Mouse (Mus musculus) C2C12 (cell line): ENCODE results near the gene Hibadh. TPM values are rescaled to one million over a fixed set of nuclear protein-coding genes. Genes with fewer than 3 reads are reported as not detected.

Source experiments
- H3K27me3 ChIP-seq: one replicate; pipeline ENCODE4 v1.6.1; 2011; ENCODE audit not compliant: control insufficient read depth, insufficient read depth, insufficient read length
- H3K36me3 ChIP-seq: one replicate; pipeline ENCODE4 v1.6.1; 2011; ENCODE audit not compliant: control insufficient read depth, insufficient read depth
- H3K4me3 ChIP-seq: one replicate; pipeline ENCODE4 v1.5.1; 2011; ENCODE audit warnings: mild to moderate bottlenecking, control low read depth; ENCODE audit not compliant: poor library complexity, insufficient read depth, severe bottlenecking
- H3K79me2 ChIP-seq: one replicate; pipeline ENCODE4 v1.6.1; 2011; ENCODE audit not compliant: control insufficient read depth, insufficient read depth
- H3K79me3 ChIP-seq: one replicate; pipeline ENCODE4 v1.6.1; 2011; ENCODE audit warnings: low read depth, control low read depth
- H3ac ChIP-seq: one replicate; pipeline ENCODE3; 2011; ENCODE audit warnings: low read depth; ENCODE audit not compliant: control insufficient read depth, insufficient read length
- CEBPB ChIP-seq: IDR thresholded peaks from one replicate; pipeline ENCODE4 v1.6.1; 2011; ENCODE audit warnings: low read depth, mild to moderate bottlenecking, control low read depth, moderate library complexity
- CTCF ChIP-seq: IDR thresholded peaks from one replicate; pipeline ENCODE4 v1.5.1; 2011; ENCODE audit not compliant: control insufficient read depth, insufficient read depth, insufficient read length
- FOSL1 ChIP-seq: IDR thresholded peaks from one replicate; pipeline ENCODE4 v1.8.0; 2011; ENCODE audit warnings: mild to moderate bottlenecking, low read length; ENCODE audit not compliant: poor library complexity, insufficient read depth, severe bottlenecking
- MAX ChIP-seq: IDR thresholded peaks from one replicate; pipeline ENCODE4 v1.6.1; 2011; ENCODE audit warnings: mild to moderate bottlenecking, control low read depth
- MYOD1 ChIP-seq: IDR thresholded peaks from one replicate; pipeline ENCODE4 v1.6.1; 2011; ENCODE audit warnings: low read depth; ENCODE audit not compliant: control insufficient read depth, insufficient read length
- MYOG ChIP-seq: IDR thresholded peaks from one replicate; pipeline ENCODE4 v1.6.1; 2011; ENCODE audit not compliant: control insufficient read depth, insufficient read length; ENCODE audit errors: extremely low read depth
- USF1 ChIP-seq: IDR thresholded peaks from one replicate; pipeline ENCODE4 v1.6.1; 2011; ENCODE audit warnings: low read depth, mild to moderate bottlenecking, control low read depth, moderate library complexity
- polyA plus RNA-seq: library from polyadenylated mRNA; unstranded; fragments of >200 nt; fragmentation: generic; extraction: Trizol; gene quantifications from one replicate; pipeline ENCODE4 v1.2.1, GENCODE M21; 2012; ENCODE audit warnings: missing spikeins

Hibadh gene
- polyA plus RNA-seq, 1 experiment: 26.6 TPM

GRCm38 (mm10) chr6:52586564-52586963 lies 53.6 kb downstream of the Hibadh start:
- Histone ChIP-seq H3K36me3 (no peaks in the 10 kb centered on the region), H3K27me3 (no peaks in the 10 kb centered on the region), H3K79me2 (no peaks in the 10 kb centered on the region), H3K79me3 (no peaks in the 10 kb centered on the region), H3K4me3 (no peak overlapping the region), H3ac (no peak overlapping the region)
- no peak for TF ChIP-seq CTCF
- peak; percentile 55 for TF ChIP-seq FOSL1
- no peak for TF ChIP-seq USF1

GRCm38 (mm10) chr6:52584383-52584782 lies 55.8 kb downstream of the Hibadh start:
- H3ac ChIP-seq: peak overlapping the region; percentile 11
- H3K27me3 ChIP-seq: no peaks in the 10 kb centered on the region
- H3K79me2 ChIP-seq: no peaks in the 10 kb centered on the region
- H3K4me3 ChIP-seq: no peak overlapping the region
- TF ChIP-seq MYOG (no peak), CEBPB (no peak), MYOD1 (peak; percentile 72), FOSL1 (no peak), CTCF (no peak), USF1 (no peak), MAX (peak; percentile 53)
- no peaks in the 10 kb centered on the region for H3K36me3 ChIP-seq
- no peaks in the 10 kb centered on the region for H3K79me3 ChIP-seq

- Histone ChIP-seq H3K27me3 (no peaks in the 10 kb centered on the region), H3ac (no peak overlapping the region), H3K79me2 (no peaks in the 10 kb centered on the region), H3K79me3 (no peaks in the 10 kb centered on the region), H3K4me3 (no peak overlapping the region), H3K36me3 (no peaks in the 10 kb centered on the region)
- TF ChIP-seq MYOG (no peak), USF1 (no peak), MYOD1 (no peak), CEBPB (no peak), MAX (no peak), CTCF (no peak)
Observed at GRCm38 (mm10) chr6:52581081-52581480, 59.1 kb downstream of the Hibadh start.

- Histone ChIP-seq H3K4me3 (no peak overlapping the region), H3K36me3 (no peaks in the 10 kb centered on the region), H3ac (no peak overlapping the region), H3K79me3 (no peaks in the 10 kb centered on the region), H3K79me2 (no peaks in the 10 kb centered on the region), H3K27me3 (no peaks in the 10 kb centered on the region)
- TF ChIP-seq USF1 (peak; percentile 81), FOSL1 (peak; percentile 64), MAX (peak; percentile 86), MYOD1 (peak; percentile 30), CEBPB (no peak)
Observed at GRCm38 (mm10) chr6:52578322-52578721, 61.9 kb downstream of the Hibadh start.

- no peaks in the 10 kb centered on the region for H3K27me3 ChIP-seq
- no peaks in the 10 kb centered on the region for H3K79me2 ChIP-seq
- TF ChIP-seq USF1 (no peak), FOSL1 (no peak), MAX (no peak), MYOD1 (no peak), CTCF (no peak), MYOG (no peak), CEBPB (no peak)
- H3ac ChIP-seq: no peak overlapping the region
- no peaks in the 10 kb centered on the region for H3K79me3 ChIP-seq
- H3K36me3 ChIP-seq: no peaks in the 10 kb centered on the region
- no peak overlapping the region for H3K4me3 ChIP-seq
Observed at GRCm38 (mm10) chr6:52577270-52577669, 62.9 kb downstream of the Hibadh start.

- Histone ChIP-seq H3K27me3 (no peaks in the 10 kb centered on the region), H3ac (no peak overlapping the region), H3K4me3 (no peak overlapping the region), H3K79me3 (no peaks in the 10 kb centered on the region), H3K79me2 (no peaks in the 10 kb centered on the region), H3K36me3 (no peaks in the 10 kb centered on the region)
- TF ChIP-seq FOSL1: no peak
- TF ChIP-seq CTCF: no peak
- no peak for TF ChIP-seq USF1
- TF ChIP-seq MAX: no peak
- no peak for TF ChIP-seq CEBPB
- TF ChIP-seq MYOG: no peak
- no peak for TF ChIP-seq MYOD1
Observed at GRCm38 (mm10) chr6:52568706-52569105, 71.5 kb downstream of the Hibadh start.
